Mouse (Mus musculus): ENCODE measurements around the gene Vil1. TPM values are rescaled to one million over a fixed set of nuclear protein-coding genes. Genes with fewer than 3 reads are reported as not detected.

Vil1 gene
- total RNA-seq, 2 experiments from 2014 or later, result 2.6 to 2.9 TPM

GRCm38 (mm10) chr1:74412711-74413110 is 3.5 kb downstream of the Vil1 start:
- no peak for DNase-seq

GRCm38 (mm10) chr1:74415143-74415542 is 6.0 kb downstream of the Vil1 start:
- peak; percentile 65 for DNase-seq

- peak; percentile 68 for DNase-seq
Observed at GRCm38 (mm10) chr1:74418747-74419439, 9.7 kb downstream of the Vil1 start.

GRCm38 (mm10) chr1:74419440-74419794 is 10.2 kb downstream of the Vil1 start:
- peak; percentile 39 for DNase-seq

- no peak for DNase-seq
Observed at GRCm38 (mm10) chr1:74423147-74423546, 14.0 kb downstream of the Vil1 start.

GRCm38 (mm10) chr1:74425845-74426244 is 16.7 kb downstream of the Vil1 start:
- no peak for DNase-seq

- no peak for DNase-seq
Observed at GRCm38 (mm10) chr1:74433220-74433619, 24.0 kb downstream of the Vil1 start.

- DNase-seq, result no peak
Observed at GRCm38 (mm10) chr1:74434596-74434995, 25.4 kb downstream of the Vil1 start.

GRCm38 (mm10) chr1:74435563-74435962 is 26.4 kb downstream of the Vil1 start:
- no peak for DNase-seq

- peak; percentile 81 for DNase-seq
Observed at GRCm38 (mm10) chr1:74437702-74438427, 28.7 kb downstream of the Vil1 start.

- no peak for DNase-seq
Observed at GRCm38 (mm10) chr1:74439166-74439876, 30.1 kb downstream of the Vil1 start.

GRCm38 (mm10) chr1:74444538-74444937 is 35.4 kb downstream of the Vil1 start:
- DNase-seq, result no peak

- no peak for DNase-seq
Observed at GRCm38 (mm10) chr1:74452611-74453045, 43.5 kb downstream of the Vil1 start.

GRCm38 (mm10) chr1:74460273-74460672 is 51.1 kb downstream of the Vil1 start:
- DNase-seq, result peak; percentile 68

Small RNA genes within 50 kb of the gene (microRNA-seq; reads per million reads assigned to microRNA genes)
- 23,450 reads per million, percentile 97 among the genes with 10 or more reads in this experiment for gene Mir26b

Other genes with a start within 250 kb of the Vil1 start
- gene Cxcr1, start 214.7 kb upstream of the Vil1 start, total RNA-seq (2021), result not detected
- gene Arpc2, start 173.3 kb upstream of the Vil1 start, total RNA-seq (2021), result 100 to 1,000 TPM; 186 TPM
- gene Gpbar1, start 130.8 kb upstream of the Vil1 start, total RNA-seq (2021), result under 1 TPM in 1 of 2 experiments, not detected in 1; 0.24 TPM
- 100 to 1,000 TPM; 151 to 159 TPM for gene Aamp, start 124.6 kb upstream of the Vil1 start, total RNA-seq (2021)
- gene Pnkd, start 124.4 kb upstream of the Vil1 start, total RNA-seq (2021), result 100 to 1,000 TPM; 116 to 139 TPM
- 10 to 100 TPM; 63.6 to 68.8 TPM for gene Tmbim1, start 103.8 kb upstream of the Vil1 start, total RNA-seq (2021)
- under 1 TPM; 0.33 to 0.45 TPM for gene Catip, start 47.3 kb upstream of the Vil1 start, total RNA-seq (2021)
- gene Slc11a1, start 34.2 kb upstream of the Vil1 start, total RNA-seq (2021), result 1 to 10 TPM; 8.2 to 8.9 TPM
- gene Ctdsp1, start 17.9 kb upstream of the Vil1 start, total RNA-seq (2021), result 100 to 1,000 TPM; 132 to 142 TPM
- 10 to 100 TPM; 31.7 to 35.0 TPM for gene Cnot9, start 96.7 kb downstream of the Vil1 start, total RNA-seq (2021)
- 1 to 10 TPM in 1 of 2 experiments, under 1 TPM in 1; 0.99 to 2.0 TPM for gene Plcd4, start 133.5 kb downstream of the Vil1 start, total RNA-seq (2021)
- gene Usp37, start 134.9 kb downstream of the Vil1 start, total RNA-seq (2021), result 10 to 100 TPM; 18.8 to 20.4 TPM
- 10 to 100 TPM; 11.6 to 15.3 TPM for gene Zfp142, start 178.9 kb downstream of the Vil1 start, total RNA-seq (2021)
- 10 to 100 TPM; 29.1 to 38.2 TPM for gene Bcs1l, start 178.9 kb downstream of the Vil1 start, total RNA-seq (2021)
- gene Rnf25, start 192.0 kb downstream of the Vil1 start, total RNA-seq (2021), result 10 to 100 TPM; 45.5 to 46.0 TPM
- gene Stk36, start 192.1 kb downstream of the Vil1 start, total RNA-seq (2021), result 1 to 10 TPM; 2.8 to 3.2 TPM

Measured in adrenal gland, postnatal 10 days (tissue).